Mouse (Mus musculus) ZHBTc4 (cell line): ENCODE results near the gene Ambra1.

Source experiments
- DNase-seq: peaks from one replicate; pipeline ENCODE4 v3.0.0-alpha.2; 2011; ENCODE audit warnings: low read depth, low spot score

The Ambra1 gene

GRCm38 (mm10) chr2:91934826-91935525 lies 205.0 kb downstream of the Ambra1 start:
- peak; percentile 52 for DNase-seq

- no peak for DNase-seq
Measured at GRCm38 (mm10) chr2:91936154-91936553, 206.2 kb downstream of the Ambra1 start.

- no peak for DNase-seq
Measured at GRCm38 (mm10) chr2:91939303-91939935, 209.5 kb downstream of the Ambra1 start.

GRCm38 (mm10) chr2:91942356-91942755 lies 212.4 kb downstream of the Ambra1 start:
- peak; percentile 34 for DNase-seq

- DNase-seq, result peak; percentile 78
Measured at GRCm38 (mm10) chr2:91944170-91944950, 214.4 kb downstream of the Ambra1 start.

- DNase-seq, result no peak
Measured at GRCm38 (mm10) chr2:91945483-91945882, 215.5 kb downstream of the Ambra1 start, which contains the start of gene Gm9821. Gene Gm9821, plus strand, starts transcription at chr2:91945703.

GRCm38 (mm10) chr2:91946836-91947235 lies 216.9 kb downstream of the Ambra1 start:
- DNase-seq, result no peak

GRCm38 (mm10) chr2:91947397-91948150 lies 217.6 kb downstream of the Ambra1 start:
- no peak for DNase-seq

GRCm38 (mm10) chr2:91948151-91948509 lies 218.2 kb downstream of the Ambra1 start:
- DNase-seq, result no peak

GRCm38 (mm10) chr2:91948792-91949241 lies 218.9 kb downstream of the Ambra1 start:
- DNase-seq, result no peak

GRCm38 (mm10) chr2:91949411-91950274 lies 219.7 kb downstream of the Ambra1 start:
- no peak for DNase-seq

GRCm38 (mm10) chr2:91950275-91951085 lies 220.5 kb downstream of the Ambra1 start:
- DNase-seq, result peak; percentile 71

- no peak for DNase-seq
Measured at GRCm38 (mm10) chr2:91953825-91954224, 223.9 kb downstream of the Ambra1 start.

- no peak for DNase-seq
Measured at GRCm38 (mm10) chr2:91955121-91955591, 225.2 kb downstream of the Ambra1 start.

GRCm38 (mm10) chr2:91955875-91956274 lies 225.9 kb downstream of the Ambra1 start:
- DNase-seq, result no peak

- DNase-seq, result no peak
Measured at GRCm38 (mm10) chr2:91957096-91957495, 227.2 kb downstream of the Ambra1 start.

GRCm38 (mm10) chr2:91958049-91958448 lies 228.1 kb downstream of the Ambra1 start:
- no peak for DNase-seq

GRCm38 (mm10) chr2:91958701-91959457 lies 228.9 kb downstream of the Ambra1 start:
- DNase-seq, result peak; percentile 79
